In genomic region chr5:150431286-150431685, GRCm38 (mm10) we compare ENCODE assay signal across 9 mouse cellular contexts.
A peak's percentile ranks its signal among the peaks of the same experiment; 100 is the strongest.
DNase-seq lines count a peak whose midpoint lies in the region; ATAC-seq and TF ChIP-seq lines count a peak whose summit lies in the region.
"Had no signal": no experiment of that assay in that cellular context is flagged by ENCODE, and none has a peak within 500 bp of the region (broad histone marks: within the 10 kb centered on the region; RNA-seq: fewer than 3 reads in every experiment).

No protein-coding gene starts in this region.

- 96% methylated on average over 7 of the region's 7 CpGs for WGBS in intestine, postnatal 0 days
- 96% methylated on average over 7 of the region's 7 CpGs for WGBS in intestine, embryonic 15.5 days
- 78% methylated on average over 7 of the region's 7 CpGs for WGBS in liver, embryonic 14.5 days (ENCODE audit: insufficient replicate concordance)

- H3K9me3 ChIP-seq in intestine, postnatal 0 days (ENCODE audit: control insufficient read depth): no peaks in the 10 kb centered on the region
- no peaks in the 10 kb centered on the region for H3K9me3 ChIP-seq in intestine, embryonic 15.5 days
- H3K9me3 ChIP-seq in ES-Bruce4 (replicated peaks; ENCODE audit: control insufficient read depth, insufficient read depth, low read length, poor library complexity, severe bottlenecking): no peaks in the 10 kb centered on the region
- H3K9me3 ChIP-seq in liver, embryonic 14.5 days (ENCODE audit: control insufficient read depth, low read length): no peaks in the 10 kb centered on the region

- H3K36me3 ChIP-seq in intestine, postnatal 0 days (ENCODE audit: control insufficient read depth, insufficient read depth): peaks cover 3% of the 10 kb centered on the region; the same call in 1 of the 2 replicates
- peaks cover 8% of the 10 kb centered on the region for H3K36me3 ChIP-seq in intestine, embryonic 15.5 days
- H3K36me3 ChIP-seq in ES-Bruce4 (ENCODE audit: control insufficient read depth, insufficient read depth, low read length, poor library complexity, severe bottlenecking): no peaks in the 10 kb centered on the region
- H3K36me3 ChIP-seq in liver, embryonic 14.5 days (replicated peaks; ENCODE audit: control insufficient read depth, insufficient read depth, low read depth): no peaks in the 10 kb centered on the region

- H3K27me3 ChIP-seq in intestine, postnatal 0 days (replicated peaks; ENCODE audit: control insufficient read depth, insufficient read depth, low read length): no peaks in the 10 kb centered on the region
- H3K27me3 ChIP-seq in intestine, embryonic 15.5 days (replicated peaks): no peaks in the 10 kb centered on the region
- H3K27me3 ChIP-seq in ES-Bruce4 (ENCODE audit: control insufficient read depth, insufficient read depth, low read length, poor library complexity, severe bottlenecking): no peaks in the 10 kb centered on the region
- no peaks in the 10 kb centered on the region for H3K27me3 ChIP-seq in liver, embryonic 14.5 days (ENCODE audit: control insufficient read depth, insufficient read depth, low read length)

- H3K27ac ChIP-seq in intestine, postnatal 0 days (ENCODE audit: low read depth, low read length): no peak overlapping the region
- no peak overlapping the region for H3K27ac ChIP-seq in intestine, embryonic 15.5 days
- no peak overlapping the region for H3K27ac ChIP-seq in ES-Bruce4 (ENCODE audit: insufficient read depth, low read length)
- H3K27ac ChIP-seq in liver, embryonic 14.5 days: no peak overlapping the region
- H3K27ac ChIP-seq: macrophage had no signal

- TF ChIP-seq CTCF in intestine, postnatal 0 days (IDR thresholded peaks at IDR 0.05; ENCODE audit: low read depth): peak; percentile 56
- peak; percentile 69 for TF ChIP-seq CTCF in ES-Bruce4 (IDR thresholded peaks at IDR 0.05; ENCODE audit: low read depth, low read length)
- peak; percentile 65 for TF ChIP-seq CTCF in liver, embryonic 14.5 days (IDR thresholded peaks at IDR 0.05; ENCODE audit: low read depth)

- peak; percentile 25 for DNase-seq in 416B (ENCODE audit: low read depth)
- DNase-seq in liver, embryonic 14.5 days (ENCODE audit: low read depth in 3 of 3, low spot score in 3 of 3): no peak
- no peak for DNase-seq in embryo, embryonic 10 days (ENCODE audit: low spot score)
- no peak for DNase-seq in ovary, postnatal 36 days (ENCODE audit: low spot score)
- no peak for DNase-seq in kidney, adult 8-10 months

- ATAC-seq in intestine, postnatal 0 days: no peak
- ATAC-seq in intestine, embryonic 15.5 days: no peak
- no peak for ATAC-seq in liver, embryonic 14.5 days (ENCODE audit: insufficient read depth)

- no peak overlapping the region for H3K4me3 ChIP-seq in intestine, postnatal 0 days (ENCODE audit: low read depth, low read length)
- no peak overlapping the region for H3K4me3 ChIP-seq in intestine, embryonic 15.5 days (replicated peaks)
- H3K4me3 ChIP-seq in ES-Bruce4 (ENCODE audit: low read depth, low read length): no peak overlapping the region
- no peak overlapping the region for H3K4me3 ChIP-seq in liver, embryonic 14.5 days (ENCODE audit: insufficient read depth in 1 of 2, low read depth in 2 of 2, low read length in 2 of 2)

- no peak overlapping the region for H3K4me2 ChIP-seq in intestine, postnatal 0 days (replicated peaks; ENCODE audit: low read depth)
- H3K4me2 ChIP-seq in intestine, embryonic 15.5 days (replicated peaks): no peak overlapping the region
- H3K4me2 ChIP-seq in liver, embryonic 14.5 days (ENCODE audit: low read depth): no peak overlapping the region

- H3K4me1 ChIP-seq in intestine, postnatal 0 days (replicated peaks; ENCODE audit: control insufficient read depth, insufficient read depth, low read length): no peaks in the 10 kb centered on the region
- no peaks in the 10 kb centered on the region for H3K4me1 ChIP-seq in intestine, embryonic 15.5 days (replicated peaks)
- H3K4me1 ChIP-seq in ES-Bruce4 (ENCODE audit: control insufficient read depth, insufficient read depth, low read length): no peaks in the 10 kb centered on the region
- H3K4me1 ChIP-seq in liver, embryonic 14.5 days (replicated peaks; ENCODE audit: control insufficient read depth in 2 of 2, insufficient read depth in 2 of 2, low read length in 1 of 2): no peaks in the 10 kb centered on the region

- TF ChIP-seq EP300 in ES-Bruce4 (IDR thresholded peaks at IDR 0.05; ENCODE audit: insufficient read depth, low read depth, low read length): no peak
- no peak for TF ChIP-seq EP300 in liver, embryonic 14.5 days (IDR thresholded peaks at IDR 0.05; ENCODE audit: low read depth)

- TF ChIP-seq POLR2A in ES-Bruce4 (IDR thresholded peaks at IDR 0.05; ENCODE audit: insufficient read depth, low read length): no peak

- H3K9ac ChIP-seq in intestine, postnatal 0 days (ENCODE audit: low read depth, low read length): no peak overlapping the region
- H3K9ac ChIP-seq in intestine, embryonic 15.5 days: no peak overlapping the region
- no peak overlapping the region for H3K9ac ChIP-seq in ES-Bruce4 (ENCODE audit: low read depth, poor library complexity, severe bottlenecking)
- no peak overlapping the region for H3K9ac ChIP-seq in liver, embryonic 14.5 days (replicated peaks)
